Mouse (Mus musculus): Measurements from ENCODE around the gene Cept1. TPM values are rescaled to one million over a fixed set of nuclear protein-coding genes. Genes with fewer than 3 reads are reported as not detected.

Cept1 gene
- polyA plus RNA-seq, 1 experiment from 2014 or later, result 37.2 TPM

- no peaks in the 10 kb centered on the region for H3K36me3 ChIP-seq (replicated peaks)
- H3K4me3 ChIP-seq, result no peak overlapping the region
- 94% methylated on average over 4 of the region's 4 CpGs for WGBS
Observed at GRCm38 (mm10) chr3:106490239-106490638, 57.4 kb downstream of the Cept1 start.

GRCm38 (mm10) chr3:106487551-106487950 lies 60.1 kb downstream of the Cept1 start:
- peaks cover 7% of the 10 kb centered on the region; the same call in 1 of the 2 replicates for H3K27me3 ChIP-seq (ENCODE audit: poor library complexity, severe bottlenecking)
- no peaks in the 10 kb centered on the region for H3K36me3 ChIP-seq (replicated peaks)
- no peaks in the 10 kb centered on the region for H3K9me3 ChIP-seq
- no peak overlapping the region for H3K4me3 ChIP-seq
- no peak overlapping the region for H3K27ac ChIP-seq
- H3K4me1 ChIP-seq, result peaks cover 4% of the 10 kb centered on the region
- 88% methylated on average over 2 of the region's 2 CpGs for WGBS
- no peak for DNase-seq (ENCODE audit: extremely low spot score, low spot score)

More at GRCm38 (mm10) chr3:106490239-106490638, 57.4 kb downstream of the Cept1 start:
- Histone ChIP-seq H3K27me3 (ENCODE audit: poor library complexity, severe bottlenecking) (no peaks in the 10 kb centered on the region), H3K9me3 (no peaks in the 10 kb centered on the region), H3K4me1 (no peaks in the 10 kb centered on the region), H3K27ac (no peak overlapping the region)
- no peak for DNase-seq (ENCODE audit: extremely low spot score, low spot score)

GRCm38 (mm10) chr3:106485810-106486209 lies 61.8 kb downstream of the Cept1 start:
- no peak for DNase-seq (ENCODE audit: extremely low spot score, low spot score)

GRCm38 (mm10) chr3:106484861-106485260 lies 62.7 kb downstream of the Cept1 start:
- no peaks in the 10 kb centered on the region for H3K36me3 ChIP-seq (replicated peaks)
- peaks cover 25% of the 10 kb centered on the region for H3K27me3 ChIP-seq (ENCODE audit: poor library complexity, severe bottlenecking)
- WGBS, result 93% methylated on average over 3 of the region's 3 CpGs
- DNase-seq (ENCODE audit: extremely low spot score, low spot score), result no peak
- H3K27ac ChIP-seq, result no peak overlapping the region
- H3K9me3 ChIP-seq, result no peaks in the 10 kb centered on the region
- H3K4me3 ChIP-seq, result no peak overlapping the region
- peaks cover 10% of the 10 kb centered on the region for H3K4me1 ChIP-seq

More at GRCm38 (mm10) chr3:106485810-106486209, 61.8 kb downstream of the Cept1 start:
- Histone ChIP-seq H3K9me3 (no peaks in the 10 kb centered on the region), H3K36me3 (replicated peaks) (no peaks in the 10 kb centered on the region), H3K4me1 (peaks cover 10% of the 10 kb centered on the region), H3K27ac (no peak overlapping the region), H3K4me3 (no peak overlapping the region), H3K27me3 (ENCODE audit: poor library complexity, severe bottlenecking) (peaks cover 23% of the 10 kb centered on the region)
- WGBS, result 82% methylated on average over 5 of the region's 5 CpGs

- WGBS, result 84% methylated on average over 4 of the region's 4 CpGs
- no peak for DNase-seq (ENCODE audit: extremely low spot score, low spot score)
- Histone ChIP-seq H3K4me1 (peaks cover 10% of the 10 kb centered on the region), H3K9me3 (no peaks in the 10 kb centered on the region), H3K4me3 (no peak overlapping the region), H3K27me3 (ENCODE audit: poor library complexity, severe bottlenecking) (peaks cover 25% of the 10 kb centered on the region), H3K36me3 (replicated peaks) (no peaks in the 10 kb centered on the region), H3K27ac (no peak overlapping the region)
Observed at GRCm38 (mm10) chr3:106483796-106484405, 63.7 kb downstream of the Cept1 start.

- H3K4me1 ChIP-seq, result peaks cover 10% of the 10 kb centered on the region
- WGBS, result 77% methylated on average over 7 of the region's 7 CpGs
- no peaks in the 10 kb centered on the region for H3K9me3 ChIP-seq
- no peak for DNase-seq (ENCODE audit: extremely low spot score, low spot score)
- peaks cover 25% of the 10 kb centered on the region for H3K27me3 ChIP-seq (ENCODE audit: poor library complexity, severe bottlenecking)
- H3K36me3 ChIP-seq (replicated peaks), result no peaks in the 10 kb centered on the region
- H3K27ac ChIP-seq, result no peak overlapping the region
- no peak overlapping the region for H3K4me3 ChIP-seq
Observed at GRCm38 (mm10) chr3:106483297-106483696, 64.3 kb downstream of the Cept1 start.

GRCm38 (mm10) chr3:106482281-106483081 lies 65.1 kb downstream of the Cept1 start, which contains the start of gene Dennd2d:
Gene Dennd2d (plus strand): TSS chr3:106482405.
- H3K36me3 ChIP-seq (replicated peaks), result no peaks in the 10 kb centered on the region
- H3K27me3 ChIP-seq (ENCODE audit: poor library complexity, severe bottlenecking), result peaks cover 25% of the 10 kb centered on the region
- peak within 1 kb of the TSS; percentile 78 for H3K27ac ChIP-seq
- H3K4me3 ChIP-seq, result peak within 1 kb of the TSS; percentile 65
- no peaks in the 10 kb centered on the region for H3K9me3 ChIP-seq
- peak; percentile 34 for DNase-seq (ENCODE audit: extremely low spot score, low spot score)
- 1% methylated on average over 44 of the region's 44 CpGs for WGBS
- H3K4me1 ChIP-seq, result peaks cover 10% of the 10 kb centered on the region

- WGBS, result 85% methylated on average over 1 of the region's 1 CpGs
- Histone ChIP-seq H3K36me3 (replicated peaks) (no peaks in the 10 kb centered on the region), H3K27ac (no peak overlapping the region), H3K4me1 (no peaks in the 10 kb centered on the region), H3K9me3 (no peaks in the 10 kb centered on the region), H3K27me3 (ENCODE audit: poor library complexity, severe bottlenecking) (peaks cover 13% of the 10 kb centered on the region), H3K4me3 (no peak overlapping the region)
- no peak for DNase-seq (ENCODE audit: extremely low spot score, low spot score)
Observed at GRCm38 (mm10) chr3:106476863-106477262, 70.7 kb downstream of the Cept1 start.

GRCm38 (mm10) chr3:106474210-106474609 lies 73.4 kb downstream of the Cept1 start:
- H3K9me3 ChIP-seq, result no peaks in the 10 kb centered on the region
- H3K36me3 ChIP-seq (replicated peaks), result no peaks in the 10 kb centered on the region
- no peak for DNase-seq (ENCODE audit: extremely low spot score, low spot score)
- no peaks in the 10 kb centered on the region for H3K27me3 ChIP-seq (ENCODE audit: poor library complexity, severe bottlenecking)
- whole genome bisulfite sequencing, result 88% methylated on average over 4 of the region's 4 CpGs
- H3K27ac ChIP-seq, result no peak overlapping the region
- no peaks in the 10 kb centered on the region for H3K4me1 ChIP-seq
- H3K4me3 ChIP-seq, result no peak overlapping the region

GRCm38 (mm10) chr3:106464750-106465149 lies 82.9 kb downstream of the Cept1 start:
- H3K4me1 ChIP-seq, result no peaks in the 10 kb centered on the region
- 77% methylated on average over 1 of the region's 1 CpGs for WGBS
- H3K27ac ChIP-seq, result no peak overlapping the region

GRCm38 (mm10) chr3:106462493-106462892 lies 85.1 kb downstream of the Cept1 start:
- no peak for DNase-seq (ENCODE audit: extremely low spot score, low spot score)
- Histone ChIP-seq H3K9me3 (no peaks in the 10 kb centered on the region), H3K4me3 (no peak overlapping the region), H3K27me3 (ENCODE audit: poor library complexity, severe bottlenecking) (no peaks in the 10 kb centered on the region), H3K36me3 (replicated peaks) (no peaks in the 10 kb centered on the region), H3K4me1 (no peaks in the 10 kb centered on the region), H3K27ac (no peak overlapping the region)
- WGBS, result 76% methylated on average over 3 of the region's 3 CpGs

More at GRCm38 (mm10) chr3:106464750-106465149, 82.9 kb downstream of the Cept1 start:
- DNase-seq (ENCODE audit: extremely low spot score, low spot score), result no peak
- Histone ChIP-seq H3K27me3 (ENCODE audit: poor library complexity, severe bottlenecking) (no peaks in the 10 kb centered on the region), H3K36me3 (replicated peaks) (no peaks in the 10 kb centered on the region), H3K4me3 (no peak overlapping the region), H3K9me3 (no peaks in the 10 kb centered on the region)

GRCm38 (mm10) chr3:106462059-106462470 lies 85.5 kb downstream of the Cept1 start:
- Histone ChIP-seq H3K9me3 (no peaks in the 10 kb centered on the region), H3K27ac (no peak overlapping the region), H3K36me3 (replicated peaks) (no peaks in the 10 kb centered on the region), H3K27me3 (ENCODE audit: poor library complexity, severe bottlenecking) (no peaks in the 10 kb centered on the region), H3K4me3 (no peak overlapping the region), H3K4me1 (no peaks in the 10 kb centered on the region)
- DNase-seq (ENCODE audit: extremely low spot score, low spot score), result no peak
- WGBS, result 91% methylated on average over 2 of the region's 2 CpGs

- 85% methylated on average over 2 of the region's 2 CpGs for WGBS
- Histone ChIP-seq H3K36me3 (replicated peaks) (no peaks in the 10 kb centered on the region), H3K27ac (no peak overlapping the region), H3K4me3 (no peak overlapping the region), H3K27me3 (ENCODE audit: poor library complexity, severe bottlenecking) (no peaks in the 10 kb centered on the region), H3K9me3 (no peaks in the 10 kb centered on the region), H3K4me1 (no peaks in the 10 kb centered on the region)
- no peak for DNase-seq (ENCODE audit: extremely low spot score, low spot score)
Observed at GRCm38 (mm10) chr3:106457298-106457869, 90.2 kb downstream of the Cept1 start.
